ENCODE assay signal across 18 mouse cellular contexts in genomic region chr19:46026567-46026966, GRCm38 (mm10). TPM values are rescaled to one million over a fixed set of nuclear protein-coding genes. Genes with fewer than 3 reads are reported as not detected.
DNase-seq lines count a peak whose midpoint lies in the region; ATAC-seq and TF ChIP-seq lines count a peak whose summit lies in the region.
"Had no signal": no experiment of that assay in that cellular context is flagged by ENCODE, and none has a peak within 500 bp of the region (broad histone marks: within the 10 kb centered on the region; RNA-seq: fewer than 3 reads in every experiment).

No protein-coding gene starts in this region.

- H3K4me2 ChIP-seq in hindbrain, postnatal 0 days (ENCODE audit: low read depth, low read length): no peak overlapping the region
- H3K4me2 ChIP-seq in hindbrain, embryonic 14.5 days (replicated peaks): no peak overlapping the region
- no peak overlapping the region for H3K4me2 ChIP-seq in lung, embryonic 16.5 days (ENCODE audit: low read depth, low read length)
- H3K4me2 ChIP-seq in stomach, postnatal 0 days (replicated peaks; ENCODE audit: low read depth): no peak overlapping the region
- H3K4me2 ChIP-seq: forebrain, embryonic 15.5 days; hindbrain, embryonic 13.5 days; intestine, embryonic 15.5 days had no signal

- H3K27me3 ChIP-seq in hindbrain, postnatal 0 days (ENCODE audit: insufficient read depth, low read length): no peaks in the 10 kb centered on the region
- no peaks in the 10 kb centered on the region for H3K27me3 ChIP-seq in hindbrain, embryonic 14.5 days (ENCODE audit: control insufficient read depth, insufficient read depth, low read length)
- no peaks in the 10 kb centered on the region for H3K27me3 ChIP-seq in lung, embryonic 16.5 days (ENCODE audit: control insufficient read depth, insufficient read depth, low read depth, low read length)
- H3K27me3 ChIP-seq in stomach, postnatal 0 days (ENCODE audit: control insufficient read depth, insufficient read depth, low read length): no peaks in the 10 kb centered on the region
- H3K27me3 ChIP-seq: forebrain, embryonic 15.5 days; hindbrain, embryonic 13.5 days; intestine, embryonic 15.5 days had no signal

- no peak overlapping the region for H3K4me3 ChIP-seq in hindbrain, postnatal 0 days (ENCODE audit: low read length)
- no peak overlapping the region for H3K4me3 ChIP-seq in hindbrain, embryonic 14.5 days (replicated peaks; ENCODE audit: low read length)
- no peak overlapping the region for H3K4me3 ChIP-seq in lung, embryonic 16.5 days (ENCODE audit: low read length)
- no peak overlapping the region for H3K4me3 ChIP-seq in stomach, postnatal 0 days (ENCODE audit: low read depth, low read length)
- H3K4me3 ChIP-seq: forebrain, embryonic 15.5 days; hindbrain, embryonic 13.5 days; intestine, embryonic 15.5 days; myocyte had no signal

- WGBS in hindbrain, postnatal 0 days: 38% methylated on average over 8 of the region's 8 CpGs
- WGBS in hindbrain, embryonic 14.5 days: 63% methylated on average over 8 of the region's 8 CpGs
- 29% methylated on average over 8 of the region's 8 CpGs for WGBS in lung, embryonic 16.5 days
- 47% methylated on average over 8 of the region's 8 CpGs for WGBS in stomach, postnatal 0 days

- H3K27ac ChIP-seq in hindbrain, postnatal 0 days: no peak overlapping the region
- no peak overlapping the region for H3K27ac ChIP-seq in hindbrain, embryonic 14.5 days
- H3K27ac ChIP-seq in lung, embryonic 16.5 days (ENCODE audit: low read length): no peak overlapping the region
- H3K27ac ChIP-seq in stomach, postnatal 0 days (replicated peaks): no peak overlapping the region
- H3K27ac ChIP-seq: forebrain, embryonic 15.5 days; hindbrain, embryonic 13.5 days; intestine, embryonic 15.5 days had no signal

- H3K9ac ChIP-seq in hindbrain, postnatal 0 days (replicated peaks; ENCODE audit: low read length): 0 out of 2 replicates have a peak overlapping the region, but pooled peaks have one; percentile 9
- no peak overlapping the region for H3K9ac ChIP-seq in hindbrain, embryonic 14.5 days
- no peak overlapping the region for H3K9ac ChIP-seq in lung, embryonic 16.5 days (ENCODE audit: low read length)
- no peak overlapping the region for H3K9ac ChIP-seq in stomach, postnatal 0 days (ENCODE audit: low read length)
- H3K9ac ChIP-seq: forebrain, embryonic 15.5 days; hindbrain, embryonic 13.5 days; intestine, embryonic 15.5 days had no signal

- DNase-seq in hindbrain, postnatal 0 days (ENCODE audit: low spot score): no peak
- no peak for DNase-seq in hindbrain, embryonic 14.5 days (ENCODE audit: low spot score)
- DNase-seq in lung, postnatal 4 days: no peak
- DNase-seq in heart, postnatal 14 days: peak; percentile 30 to 68
- DNase-seq in stomach, postnatal 0 days (ENCODE audit: low spot score): no peak
- no peak for DNase-seq in gastrocnemius, postnatal 36 days
- DNase-seq: adrenal gland, postnatal 36 days; cerebellum, adult 11-12 months; cerebellum, postnatal 14 days; kidney, adult 9 months; lung, adult 2 months; midbrain, embryonic 14.5 days; thymus, postnatal 14 days had no signal

- no peak for TF ChIP-seq CTCF in hindbrain, postnatal 0 days (IDR thresholded peaks at IDR 0.05; ENCODE audit: low read depth)
- no peak for TF ChIP-seq CTCF in stomach, postnatal 0 days (IDR thresholded peaks at IDR 0.05; ENCODE audit: low read depth)

- no peak for ATAC-seq in hindbrain, postnatal 0 days
- ATAC-seq in hindbrain, embryonic 14.5 days (ENCODE audit: low FRiP score): no peak
- ATAC-seq in lung, embryonic 16.5 days (ENCODE audit: low read depth): peak; percentile 29; the same call in 1 of the 2 replicates
- ATAC-seq in stomach, postnatal 0 days (ENCODE audit: low FRiP score, low TSS enrichment): 0 out of 2 replicates have a peak, but pooled peaks have one; percentile 6
- ATAC-seq: forebrain, embryonic 15.5 days; intestine, embryonic 15.5 days had no signal

- no peaks in the 10 kb centered on the region for H3K4me1 ChIP-seq in hindbrain, postnatal 0 days (ENCODE audit: insufficient read depth, low read length)
- H3K4me1 ChIP-seq in hindbrain, embryonic 14.5 days (replicated peaks; ENCODE audit: control insufficient read depth, insufficient read depth, low read length): no peaks in the 10 kb centered on the region
- H3K4me1 ChIP-seq in lung, embryonic 16.5 days (replicated peaks; ENCODE audit: control insufficient read depth, insufficient read depth, low read length): no peaks in the 10 kb centered on the region
- no peaks in the 10 kb centered on the region for H3K4me1 ChIP-seq in stomach, postnatal 0 days (replicated peaks; ENCODE audit: control insufficient read depth, insufficient read depth)
- H3K4me1 ChIP-seq: forebrain, embryonic 15.5 days had no signal

- no peaks in the 10 kb centered on the region for H3K9me3 ChIP-seq in hindbrain, postnatal 0 days (ENCODE audit: low read length)
- no peaks in the 10 kb centered on the region for H3K9me3 ChIP-seq in hindbrain, embryonic 14.5 days (ENCODE audit: control insufficient read depth, low read length)
- H3K9me3 ChIP-seq in lung, embryonic 16.5 days (ENCODE audit: control insufficient read depth, low read length): no peaks in the 10 kb centered on the region
- no peaks in the 10 kb centered on the region for H3K9me3 ChIP-seq in stomach, postnatal 0 days (ENCODE audit: control insufficient read depth, low read length)
- H3K9me3 ChIP-seq: forebrain, embryonic 15.5 days; intestine, embryonic 15.5 days had no signal

- intact Hi-C loops in heart, postnatal 14 days (cut with DNase I): no loop called here
- intact Hi-C loops in gastrocnemius, postnatal 36 days (cut with DNase I): no loop called here

- TF ChIP-seq EP300 in stomach, postnatal 0 days (optimal IDR thresholded peaks at IDR 0.05): no peak

- H3K36me3 ChIP-seq in hindbrain, postnatal 0 days (ENCODE audit: insufficient read depth, low read length): no peaks in the 10 kb centered on the region; the same call in 1 of the 2 replicates
- peaks cover 4% of the 10 kb centered on the region for H3K36me3 ChIP-seq in hindbrain, embryonic 14.5 days (replicated peaks; ENCODE audit: control insufficient read depth, insufficient read depth)
- H3K36me3 ChIP-seq in lung, embryonic 16.5 days (ENCODE audit: control insufficient read depth, insufficient read depth, low read length): peaks cover 7% of the 10 kb centered on the region; the same call in 1 of the 2 replicates
- H3K36me3 ChIP-seq in stomach, postnatal 0 days (ENCODE audit: control insufficient read depth, insufficient read depth, low read length): 0 out of 2 replicates have a peak, but pooled peaks cover 2% of the 10 kb centered on the region
- H3K36me3 ChIP-seq: intestine, embryonic 15.5 days had no signal

RNA-seq across cellular contexts. Expression of gene Pprc1, which starts 18.1 kb away (rescaled TPM):
- total RNA-seq in hindbrain, postnatal 0 days (2014; rRNA removed): 9.3 and 25.0 TPM in 2 replicates
- 7.9 and 9.0 TPM in 2 replicates for polyA plus RNA-seq in hindbrain, postnatal 0 days (2015; fragmentation: Nextera tagmentation; extraction: Ambion mirVana)
- 19.1 and 29.6 TPM in 2 replicates for polyA plus RNA-seq in hindbrain, embryonic 14.5 days (2014; fragmentation: Nextera tagmentation; extraction: Ambion mirVana)
- 24.4 and 27.0 TPM in 2 replicates for polyA plus RNA-seq in lung, embryonic 16.5 days (2015; fragmentation: Nextera tagmentation; extraction: Ambion mirVana)
- 10 to 100 TPM; 13.8 to 14.1 TPM for total RNA-seq in heart, postnatal 14 days (2021)
- polyA plus RNA-seq in stomach, postnatal 0 days (2015; fragmentation: Nextera tagmentation; extraction: Ambion mirVana): 8.6 and 10.7 TPM in 2 replicates
- total RNA-seq in gastrocnemius, postnatal 36 days (2021): 10 to 100 TPM; 12.2 to 21.8 TPM

RNA-seq across cellular contexts. Expression of gene Ldb1, which starts 18.4 kb away (rescaled TPM):
- total RNA-seq in hindbrain, postnatal 0 days (2014; rRNA removed): 139 and 140 TPM in 2 replicates
- 76.8 and 83.0 TPM in 2 replicates for polyA plus RNA-seq in hindbrain, postnatal 0 days (2015; fragmentation: Nextera tagmentation; extraction: Ambion mirVana)
- polyA plus RNA-seq in hindbrain, embryonic 14.5 days (2014; fragmentation: Nextera tagmentation; extraction: Ambion mirVana): 92.2 and 95.4 TPM in 2 replicates
- polyA plus RNA-seq in lung, embryonic 16.5 days (2015; fragmentation: Nextera tagmentation; extraction: Ambion mirVana): 55.3 and 70.7 TPM in 2 replicates
- 10 to 100 TPM; 54.4 to 61.0 TPM for total RNA-seq in heart, postnatal 14 days (2021)
- polyA plus RNA-seq in stomach, postnatal 0 days (2015; fragmentation: Nextera tagmentation; extraction: Ambion mirVana): 50.1 and 54.9 TPM in 2 replicates
- total RNA-seq in gastrocnemius, postnatal 36 days (2021): 10 to 100 TPM; 14.1 to 18.1 TPM

RNA-seq across cellular contexts. Expression of gene Hps6, which starts 23.3 kb away (rescaled TPM):
- 10.6 and 13.1 TPM in 2 replicates for total RNA-seq in hindbrain, postnatal 0 days (2014; rRNA removed)
- polyA plus RNA-seq in hindbrain, postnatal 0 days (2015; fragmentation: Nextera tagmentation; extraction: Ambion mirVana): 4.7 TPM in 2 replicates
- 2.9 and 3.1 TPM in 2 replicates for polyA plus RNA-seq in hindbrain, embryonic 14.5 days (2014; fragmentation: Nextera tagmentation; extraction: Ambion mirVana)
- polyA plus RNA-seq in lung, embryonic 16.5 days (2015; fragmentation: Nextera tagmentation; extraction: Ambion mirVana): 10.2 and 11.1 TPM in 2 replicates
- total RNA-seq in heart, postnatal 14 days (2021): 1 to 10 TPM; 6.3 to 6.5 TPM
- polyA plus RNA-seq in stomach, postnatal 0 days (2015; fragmentation: Nextera tagmentation; extraction: Ambion mirVana): 4.9 and 5.1 TPM in 2 replicates
- total RNA-seq in gastrocnemius, postnatal 36 days (2021): 1 to 10 TPM; 3.1 to 3.2 TPM

RNA-seq across cellular contexts. Expression of gene Armh3, which starts 28.3 kb away (rescaled TPM):
- total RNA-seq in hindbrain, postnatal 0 days (2014; rRNA removed): 17.5 and 19.1 TPM in 2 replicates
- polyA plus RNA-seq in hindbrain, postnatal 0 days (2015; fragmentation: Nextera tagmentation; extraction: Ambion mirVana): 15.0 and 16.5 TPM in 2 replicates
- 17.7 and 18.7 TPM in 2 replicates for polyA plus RNA-seq in hindbrain, embryonic 14.5 days (2014; fragmentation: Nextera tagmentation; extraction: Ambion mirVana)
- 16.9 and 18.0 TPM in 2 replicates for polyA plus RNA-seq in lung, embryonic 16.5 days (2015; fragmentation: Nextera tagmentation; extraction: Ambion mirVana)
- total RNA-seq in heart, postnatal 14 days (2021): 10 to 100 TPM; 12.9 to 16.5 TPM
- polyA plus RNA-seq in stomach, postnatal 0 days (2015; fragmentation: Nextera tagmentation; extraction: Ambion mirVana): 7.5 and 8.2 TPM in 2 replicates
- 10 to 100 TPM; 11.1 to 12.6 TPM for total RNA-seq in gastrocnemius, postnatal 36 days (2021)

RNA-seq across cellular contexts. Expression of gene Nolc1, which starts 49.1 kb away (rescaled TPM):
- 24.1 and 26.9 TPM in 2 replicates for total RNA-seq in hindbrain, postnatal 0 days (2014; rRNA removed)
- 57.7 and 61.6 TPM in 2 replicates for polyA plus RNA-seq in hindbrain, postnatal 0 days (2015; fragmentation: Nextera tagmentation; extraction: Ambion mirVana)
- polyA plus RNA-seq in hindbrain, embryonic 14.5 days (2014; fragmentation: Nextera tagmentation; extraction: Ambion mirVana): 58.1 and 63.2 TPM in 2 replicates
- polyA plus RNA-seq in lung, embryonic 16.5 days (2015; fragmentation: Nextera tagmentation; extraction: Ambion mirVana): 59.2 and 66.2 TPM in 2 replicates
- total RNA-seq in heart, postnatal 14 days (2021): 10 to 100 TPM; 16.4 to 17.2 TPM
- polyA plus RNA-seq in stomach, postnatal 0 days (2015; fragmentation: Nextera tagmentation; extraction: Ambion mirVana): 36.1 and 36.5 TPM in 2 replicates
- total RNA-seq in gastrocnemius, postnatal 36 days (2021): 10 to 100 TPM; 15.7 to 20.4 TPM

Comparison
In these comparisons a context has a peak if more than half of its experiments do, and no peak if none do; other contexts are left out.
1. ATAC-seq: peak in lung, embryonic 16.5 days (single experiment) and stomach, postnatal 0 days (single experiment); none in hindbrain, postnatal 0 days (single experiment) and hindbrain, embryonic 14.5 days (single experiment).
2. DNase-seq: peak in heart, postnatal 14 days (2 of 2); none in hindbrain, postnatal 0 days (single experiment), hindbrain, embryonic 14.5 days (single experiment), lung, postnatal 4 days (0 of 2), stomach, postnatal 0 days (single experiment) and gastrocnemius, postnatal 36 days (0 of 2).